Mouse (Mus musculus): ENCODE measurements around the gene Specc1l.

Gene Specc1l

GRCm38 (mm10) chr10:75224154-75224553 is 12.3 kb downstream of the Specc1l start:
- no peak for DNase-seq (ENCODE audit: low spot score in 2 of 2)

GRCm38 (mm10) chr10:75224630-75225029 is 12.8 kb downstream of the Specc1l start:
- no peak for DNase-seq (ENCODE audit: low spot score in 2 of 2)

GRCm38 (mm10) chr10:75227381-75227780 is 15.5 kb downstream of the Specc1l start:
- DNase-seq (ENCODE audit: low spot score in 2 of 2) = no peak

GRCm38 (mm10) chr10:75230572-75230971 is 18.7 kb downstream of the Specc1l start:
- DNase-seq (ENCODE audit: low spot score in 2 of 2) = no peak

- DNase-seq (ENCODE audit: low spot score in 2 of 2) = no peak
Measured at GRCm38 (mm10) chr10:75231876-75232275, 20.0 kb downstream of the Specc1l start.

GRCm38 (mm10) chr10:75232612-75233155 is 20.8 kb downstream of the Specc1l start:
- no peak for DNase-seq (ENCODE audit: low spot score in 2 of 2)

GRCm38 (mm10) chr10:75233489-75233888 is 21.6 kb downstream of the Specc1l start:
- DNase-seq (ENCODE audit: low spot score in 2 of 2) = no peak

GRCm38 (mm10) chr10:75235726-75236125 is 23.9 kb downstream of the Specc1l start:
- DNase-seq (ENCODE audit: low spot score in 2 of 2) = no peak

GRCm38 (mm10) chr10:75236156-75236555 is 24.3 kb downstream of the Specc1l start:
- DNase-seq (ENCODE audit: low spot score in 2 of 2) = no peak

GRCm38 (mm10) chr10:75237166-75237565 is 25.3 kb downstream of the Specc1l start:
- DNase-seq (ENCODE audit: low spot score in 2 of 2) = no peak

GRCm38 (mm10) chr10:75240583-75241250 is 28.8 kb downstream of the Specc1l start:
- no peak for DNase-seq (ENCODE audit: low spot score in 2 of 2)

- no peak for DNase-seq (ENCODE audit: low spot score in 2 of 2)
Measured at GRCm38 (mm10) chr10:75245806-75246205, 33.9 kb downstream of the Specc1l start.

GRCm38 (mm10) chr10:75246331-75246730 is 34.5 kb downstream of the Specc1l start:
- DNase-seq (ENCODE audit: low spot score in 2 of 2) = no peak

GRCm38 (mm10) chr10:75251011-75251410 is 39.1 kb downstream of the Specc1l start:
- no peak for DNase-seq (ENCODE audit: low spot score in 2 of 2)

- no peak for DNase-seq (ENCODE audit: low spot score in 2 of 2)
Measured at GRCm38 (mm10) chr10:75252301-75253022, 40.6 kb downstream of the Specc1l start.

GRCm38 (mm10) chr10:75255091-75255490 is 43.2 kb downstream of the Specc1l start:
- DNase-seq (ENCODE audit: low spot score in 2 of 2) = peak in 1 of 2 experiments; percentile 20

- no peak for DNase-seq (ENCODE audit: low spot score in 2 of 2)
Measured at GRCm38 (mm10) chr10:75257401-75257800, 45.5 kb downstream of the Specc1l start.

GRCm38 (mm10) chr10:75258241-75258640 is 46.4 kb downstream of the Specc1l start:
- DNase-seq (ENCODE audit: low spot score in 2 of 2) = peak; percentile 44 to 68

GRCm38 (mm10) chr10:75261268-75261667 is 49.4 kb downstream of the Specc1l start:
- no peak for DNase-seq (ENCODE audit: low spot score in 2 of 2)

- no peak for DNase-seq (ENCODE audit: low spot score in 2 of 2)
Measured at GRCm38 (mm10) chr10:75264993-75265555, 53.2 kb downstream of the Specc1l start.

GRCm38 (mm10) chr10:75273020-75273419 is 61.1 kb downstream of the Specc1l start:
- no peak for DNase-seq (ENCODE audit: low spot score in 2 of 2)

- no peak for DNase-seq (ENCODE audit: low spot score in 2 of 2)
Measured at GRCm38 (mm10) chr10:75276427-75277013, 64.6 kb downstream of the Specc1l start.
